Mouse (Mus musculus) G1E (cell line): ENCODE measurements around the gene Cox11. TPM values are rescaled to one million over a fixed set of nuclear protein-coding genes. Genes with fewer than 3 reads are reported as not detected.
A peak's percentile ranks its signal among the peaks of the same experiment; 100 is the strongest.

Experiments
- ATAC-seq: 2 replicates; pipeline ENCODE4 v1.8.0; 2016; ENCODE audit warnings: mild to moderate bottlenecking; ENCODE audit not compliant: insufficient number of reproducible peaks, poor library complexity, low FRiP score, severe bottlenecking; ENCODE audit errors: extremely low read depth
- DNase-seq: peaks from one replicate; pipeline ENCODE4 v3.0.0; 2012; ENCODE audit warnings: low spot score
- H3K27me3 ChIP-seq: 2 replicates; pipeline ENCODE4 v1.6.1; 2012; ENCODE audit warnings: mild to moderate bottlenecking, low read length, inconsistent platforms; ENCODE audit not compliant: insufficient read depth
- H3K36me3 ChIP-seq: replicated peaks from 2 replicates; pipeline ENCODE3; 2012; ENCODE audit warnings: mild to moderate bottlenecking, inconsistent platforms
- H3K4me1 ChIP-seq: 2 replicates; pipeline ENCODE4 v1.6.1; 2012; ENCODE audit warnings: low read depth, low read length, inconsistent platforms, mixed read lengths; ENCODE audit not compliant: insufficient read depth
- H3K4me3 ChIP-seq: 2 replicates; pipeline ENCODE4 v1.5.1; 2012; ENCODE audit warnings: low read depth, mild to moderate bottlenecking, inconsistent platforms, low read length, moderate library complexity, mixed read lengths
- H3K9me3 ChIP-seq: replicated peaks from 2 replicates; pipeline ENCODE4 v1.6.1; 2012; ENCODE audit warnings: inconsistent platforms
- CTCF ChIP-seq: IDR thresholded peaks from 2 replicates; pipeline ENCODE4 v1.5.1; 2012; ENCODE audit warnings: low read depth, low read length, inconsistent platforms, mixed read lengths
- GATA1 ChIP-seq: IDR thresholded peaks from 2 replicates; pipeline ENCODE4 v1.6.1; 2012; ENCODE audit warnings: borderline replicate concordance, low read length, inconsistent platforms, mixed read lengths
- GATA2 ChIP-seq: IDR thresholded peaks from 2 replicates; pipeline ENCODE4 v1.6.1; 2012; ENCODE audit warnings: low read depth, low read length, inconsistent platforms, borderline replicate concordance
- POLR2AphosphoS5 ChIP-seq: IDR thresholded peaks from 2 replicates; pipeline ENCODE4 v1.6.1; 2012; ENCODE audit warnings: low read depth, low read length, inconsistent platforms; ENCODE audit not compliant: insufficient replicate concordance
- TAL1 ChIP-seq: conservative IDR thresholded peaks from 2 replicates; pipeline ENCODE4 v1.6.1; 2012; ENCODE audit warnings: low read depth, low read length, inconsistent platforms, mixed read lengths
- polyA plus RNA-seq: library from polyadenylated mRNA; stranded (reverse); fragments of >175 nt; gene quantifications from 2 replicates; pipeline ENCODE4 v1.2.3, GENCODE M21; 2012
- total RNA-seq, 2 experiments: library from RNA; stranded (forward) in 1 of 2; stranded (reverse) in 1 of 2; fragments of 200-1000 nt in 1 of 2; fragments of >200 nt in 1 of 2; fragmentation: Nextera tagmentation in 1 of 2; gene quantifications; 2 replicates each; pipeline ENCODE4 v1.2.3; 2014 to 2017

The Cox11 gene
- total and polyA plus RNA-seq, 3 experiments, result 11.6 to 26.9 (median 18.3) TPM

DNA sequence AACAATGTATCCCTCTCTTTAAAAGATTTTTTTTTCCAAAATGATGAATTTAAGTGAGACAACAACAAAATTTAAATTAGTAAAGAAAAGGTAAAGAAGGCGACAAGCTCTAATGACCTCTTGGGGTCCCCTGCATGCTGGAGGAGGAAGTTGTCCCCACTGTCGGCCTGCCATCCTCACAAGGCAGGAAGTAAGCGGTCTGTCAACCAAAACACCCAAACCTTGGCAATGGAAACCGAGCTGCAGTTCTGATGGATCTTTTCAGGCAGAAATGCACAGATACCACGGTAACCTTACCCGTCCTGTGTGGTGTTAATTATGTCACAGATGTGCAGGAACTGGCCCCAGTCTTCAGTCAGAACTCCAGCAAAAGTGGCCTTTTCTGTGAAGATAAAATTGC, 46.8 kb downstream of the Cox11 start:
- ATAC-seq, result no peak
- H3K4me3 ChIP-seq, result no peak overlapping the region
- TF ChIP-seq GATA1 (no peak), GATA2 (no peak), TAL1 (no peak), CTCF (no peak), POLR2AphosphoS5 (no peak)
- no peak for DNase-seq
- H3K9me3 ChIP-seq, result no peaks in the 10 kb centered on the region
- H3K27me3 ChIP-seq, result peaks cover 17% of the 10 kb centered on the region
- peaks cover 33% of the 10 kb centered on the region for H3K4me1 ChIP-seq
- peaks cover 40% of the 10 kb centered on the region for H3K36me3 ChIP-seq

DNA sequence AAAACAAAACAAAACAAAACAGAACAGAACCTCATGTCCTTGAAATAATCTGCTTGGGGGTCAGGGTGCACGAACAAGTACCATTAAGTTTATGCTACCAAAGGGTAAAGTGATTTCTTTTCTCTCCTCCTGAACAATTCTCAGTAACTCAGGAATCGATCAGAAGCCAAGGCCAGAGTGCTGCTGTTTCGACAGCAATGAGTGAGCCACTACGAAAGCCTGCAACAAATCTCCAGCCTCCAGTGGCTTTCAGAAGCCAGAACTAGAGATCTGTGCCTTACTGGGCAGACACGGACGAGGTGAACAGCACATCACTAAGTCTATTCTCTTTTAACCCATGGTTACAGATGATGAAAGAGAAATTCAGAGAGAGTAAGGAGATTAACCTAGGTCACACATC, 47.2 kb downstream of the Cox11 start:
- Histone ChIP-seq H3K4me1 (peaks cover 33% of the 10 kb centered on the region), H3K27me3 (peaks cover 17% of the 10 kb centered on the region), H3K36me3 (peaks cover 38% of the 10 kb centered on the region), H3K9me3 (no peaks in the 10 kb centered on the region), H3K4me3 (no peak overlapping the region)
- ATAC-seq (no peak), DNase-seq (no peak)
- no peak for TF ChIP-seq GATA1
- no peak for TF ChIP-seq GATA2
- TF ChIP-seq TAL1, result no peak
- TF ChIP-seq CTCF, result no peak
- TF ChIP-seq POLR2AphosphoS5, result no peak

DNA sequence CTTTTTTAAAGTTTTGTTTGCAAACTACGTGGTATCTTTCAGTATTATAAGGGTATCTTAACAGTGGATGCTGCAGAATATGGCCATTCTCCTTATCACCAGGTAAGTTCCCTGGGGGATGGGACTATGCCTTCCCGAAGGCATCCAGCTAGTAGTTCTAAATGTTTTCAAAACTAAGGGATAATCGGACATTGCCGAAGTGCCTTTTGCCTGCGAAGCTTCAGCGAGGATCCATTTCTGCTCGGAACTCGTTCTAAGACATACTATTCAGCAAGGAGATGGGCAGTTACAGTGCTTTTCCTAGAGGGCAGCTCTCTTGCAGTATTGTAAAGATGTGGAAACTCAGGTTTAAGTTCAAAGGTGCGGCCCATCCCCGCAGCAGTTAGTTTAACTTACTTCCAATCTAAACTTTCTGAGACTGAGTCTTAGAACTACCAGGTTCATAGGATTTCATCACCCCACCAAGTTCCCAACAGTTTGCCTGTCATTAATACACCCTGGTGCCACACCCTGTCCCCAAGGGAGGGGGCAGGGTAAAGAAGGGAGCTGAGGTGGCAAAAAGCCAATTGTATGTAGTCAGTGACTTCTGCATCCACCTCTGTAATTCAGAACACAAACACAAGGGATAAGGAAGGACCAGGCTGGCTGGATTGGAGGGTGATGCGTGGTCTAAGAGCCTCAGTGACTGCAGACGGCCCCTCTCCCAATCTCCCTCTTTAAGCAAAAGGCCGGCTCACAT, 48.5 kb downstream of the Cox11 start:
- peak; percentile 43; the same call in 1 of the 2 replicates for ATAC-seq
- peak; percentile 40 for DNase-seq
- peaks cover 26% of the 10 kb centered on the region for H3K36me3 ChIP-seq
- H3K27me3 ChIP-seq, result peaks cover 19% of the 10 kb centered on the region
- H3K9me3 ChIP-seq, result no peaks in the 10 kb centered on the region
- peak overlapping the region; percentile 79 for H3K4me3 ChIP-seq
- peaks cover 33% of the 10 kb centered on the region for H3K4me1 ChIP-seq
- TF ChIP-seq GATA2 (no peak), CTCF (no peak), GATA1 (no peak), POLR2AphosphoS5 (no peak), TAL1 (no peak)

DNA sequence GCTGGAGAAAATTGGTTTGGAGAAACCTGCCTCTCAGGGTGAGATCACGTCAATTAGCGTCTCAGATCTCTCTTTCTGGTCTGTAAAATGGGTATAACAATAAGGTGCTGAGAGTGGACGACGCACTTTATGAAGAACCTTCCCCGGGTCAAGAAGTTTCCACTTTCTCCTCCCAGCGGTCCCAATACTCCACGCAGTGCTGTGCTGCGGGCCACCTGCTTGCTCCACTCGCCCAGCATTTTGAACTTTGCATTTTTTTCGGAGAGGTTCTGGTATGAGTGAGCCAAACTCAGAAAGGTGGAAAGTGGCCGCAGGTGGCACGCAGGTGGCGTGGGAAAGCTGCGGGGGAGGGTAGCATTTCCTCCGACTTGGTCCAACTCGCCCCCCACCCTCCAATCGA, 49.1 kb downstream of the Cox11 start:
- Histone ChIP-seq H3K4me3 (peak overlapping the region; percentile 79), H3K4me1 (peaks cover 33% of the 10 kb centered on the region)
- ATAC-seq, result no peak

DNA sequence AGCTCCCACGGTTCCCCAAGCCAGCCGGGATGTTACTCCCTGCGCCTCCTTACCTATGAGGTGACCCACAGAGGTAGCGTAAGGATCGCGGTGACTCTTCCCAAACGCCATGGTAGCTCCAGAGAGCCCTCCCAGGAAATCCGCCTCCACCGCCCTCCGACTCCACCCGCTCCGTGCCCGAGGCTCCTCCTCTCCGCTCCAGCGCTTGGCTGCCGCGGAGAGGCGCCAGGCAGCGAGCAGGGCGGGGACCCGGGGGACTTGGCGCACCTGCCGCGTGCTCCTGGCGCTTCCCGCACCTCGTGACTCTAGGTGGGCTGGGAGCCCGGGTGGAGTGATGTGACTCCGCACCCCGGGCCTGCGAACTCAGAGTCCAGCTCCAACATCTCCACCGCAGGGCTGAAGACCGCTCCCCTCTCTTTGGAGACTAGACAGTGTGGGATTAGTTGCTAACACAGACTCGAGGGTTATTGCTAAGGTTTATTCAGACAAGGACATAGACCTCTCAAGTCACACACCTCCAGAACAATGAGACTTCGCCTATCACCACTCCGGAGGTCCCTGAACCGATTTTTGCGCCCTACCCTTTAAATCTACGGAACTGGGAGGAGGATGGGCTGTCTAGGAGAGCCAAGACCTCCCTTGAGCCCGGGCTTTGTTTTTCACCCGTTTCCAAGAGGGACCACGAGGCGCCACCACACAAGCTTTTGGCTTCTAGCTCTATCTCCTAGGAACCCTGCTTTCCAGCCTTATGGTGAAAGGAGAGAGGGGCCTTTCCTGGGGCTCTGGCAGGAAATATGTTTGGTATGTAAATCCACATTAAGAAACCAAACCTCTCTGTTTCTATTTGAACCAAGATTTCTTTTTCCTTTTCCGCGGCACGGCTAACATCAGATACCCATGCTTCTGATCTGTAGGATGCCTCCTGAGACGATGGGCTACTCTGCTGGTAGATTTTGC, 49.8 kb downstream of the Cox11 start, which contains the start of gene Tom1l1:
TSS of gene Tom1l1 (minus strand) at position 907 of the 957 bp plus-strand sequence.
- ATAC-seq, result peak; percentile 87
- H3K36me3 ChIP-seq, result peaks cover 16% of the 10 kb centered on the region
- peaks cover 33% of the 10 kb centered on the region for H3K4me1 ChIP-seq
- peak within 1 kb of the TSS; percentile 79 for H3K4me3 ChIP-seq
- H3K27me3 ChIP-seq, result peaks cover 27% of the 10 kb centered on the region
- peak; percentile 78 for DNase-seq
- no peaks in the 10 kb centered on the region for H3K9me3 ChIP-seq
- TF ChIP-seq GATA1 (no peak), GATA2 (no peak), POLR2AphosphoS5 (no peak), CTCF (no peak), TAL1 (no peak)

More for the DNA sequence above, 49.1 kb downstream of the Cox11 start:
- TF ChIP-seq CTCF (no peak), GATA2 (no peak), GATA1 (no peak), TAL1 (no peak), POLR2AphosphoS5 (no peak)
- DNase-seq, result no peak
- peaks cover 23% of the 10 kb centered on the region for H3K36me3 ChIP-seq
- no peaks in the 10 kb centered on the region for H3K9me3 ChIP-seq
- H3K27me3 ChIP-seq, result peaks cover 24% of the 10 kb centered on the region

DNA sequence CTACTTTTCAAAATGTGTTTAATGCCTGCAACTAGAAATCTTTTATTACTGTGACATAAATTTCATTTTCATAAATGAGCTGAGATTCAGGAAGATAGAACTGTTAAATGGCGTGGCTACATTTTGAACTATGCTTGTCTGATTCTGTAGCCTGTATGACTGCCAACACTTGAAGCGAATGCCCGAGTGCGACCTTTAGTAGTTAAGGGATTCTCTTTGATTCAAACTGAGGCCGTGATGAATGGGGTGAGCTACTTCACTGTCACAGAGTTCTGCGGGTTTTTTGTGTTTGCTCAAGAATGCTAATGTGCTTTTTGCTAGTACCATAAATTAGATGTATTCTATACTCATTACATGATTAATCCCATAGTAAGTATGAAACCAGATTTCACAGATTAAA, 52.4 kb downstream of the Cox11 start:
- no peak for ATAC-seq
- no peak for DNase-seq
- Histone ChIP-seq H3K4me3 (no peak overlapping the region), H3K36me3 (no peaks in the 10 kb centered on the region), H3K9me3 (no peaks in the 10 kb centered on the region), H3K27me3 (peaks cover 39% of the 10 kb centered on the region), H3K4me1 (peaks cover 30% of the 10 kb centered on the region)
- no peak for TF ChIP-seq CTCF
- TF ChIP-seq POLR2AphosphoS5, result no peak
- TF ChIP-seq GATA2, result no peak
- TF ChIP-seq TAL1, result no peak
- TF ChIP-seq GATA1, result no peak
